Mouse (Mus musculus): ENCODE results near the gene Atp6v1e1. TPM values are rescaled to one million over a fixed set of nuclear protein-coding genes. Genes with fewer than 3 reads are reported as not detected.

The Atp6v1e1 gene
- 159 TPM for polyA plus RNA-seq (2017; shearing (Covaris generic))

DNA sequence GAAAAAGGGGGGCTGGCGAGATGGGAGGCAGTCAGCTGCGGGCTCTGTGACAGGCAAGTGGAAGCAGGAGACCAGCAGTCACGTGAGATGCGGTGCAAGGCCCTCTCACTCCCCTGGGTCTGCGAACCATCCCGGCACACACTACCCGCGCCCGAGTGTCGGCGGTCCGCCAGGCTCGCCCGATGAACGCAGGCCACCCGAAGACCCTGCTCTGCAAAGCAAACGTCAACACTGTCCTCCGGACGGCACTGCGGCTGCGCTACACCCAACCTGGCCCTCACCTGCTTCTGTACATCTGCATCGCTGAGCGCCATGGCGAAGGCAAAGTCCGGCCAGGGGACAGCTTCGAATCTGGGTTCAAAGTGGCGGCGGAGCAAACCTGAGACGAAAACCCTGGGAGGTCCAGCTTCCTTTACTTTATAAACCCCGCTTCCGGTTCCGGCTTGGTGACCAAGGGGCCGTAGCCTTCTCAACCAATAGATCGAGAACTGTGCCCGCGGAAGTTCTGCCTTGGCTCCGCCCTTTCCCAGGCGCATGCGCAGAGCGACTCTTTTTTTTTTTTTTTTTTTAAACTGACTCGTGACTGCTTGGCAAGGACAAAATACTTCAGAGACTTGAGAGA, at the start of gene Atp6v1e1:
Gene Atp6v1e1 (minus strand): TSS at position 487 of the 622 bp plus-strand sequence.

DNA sequence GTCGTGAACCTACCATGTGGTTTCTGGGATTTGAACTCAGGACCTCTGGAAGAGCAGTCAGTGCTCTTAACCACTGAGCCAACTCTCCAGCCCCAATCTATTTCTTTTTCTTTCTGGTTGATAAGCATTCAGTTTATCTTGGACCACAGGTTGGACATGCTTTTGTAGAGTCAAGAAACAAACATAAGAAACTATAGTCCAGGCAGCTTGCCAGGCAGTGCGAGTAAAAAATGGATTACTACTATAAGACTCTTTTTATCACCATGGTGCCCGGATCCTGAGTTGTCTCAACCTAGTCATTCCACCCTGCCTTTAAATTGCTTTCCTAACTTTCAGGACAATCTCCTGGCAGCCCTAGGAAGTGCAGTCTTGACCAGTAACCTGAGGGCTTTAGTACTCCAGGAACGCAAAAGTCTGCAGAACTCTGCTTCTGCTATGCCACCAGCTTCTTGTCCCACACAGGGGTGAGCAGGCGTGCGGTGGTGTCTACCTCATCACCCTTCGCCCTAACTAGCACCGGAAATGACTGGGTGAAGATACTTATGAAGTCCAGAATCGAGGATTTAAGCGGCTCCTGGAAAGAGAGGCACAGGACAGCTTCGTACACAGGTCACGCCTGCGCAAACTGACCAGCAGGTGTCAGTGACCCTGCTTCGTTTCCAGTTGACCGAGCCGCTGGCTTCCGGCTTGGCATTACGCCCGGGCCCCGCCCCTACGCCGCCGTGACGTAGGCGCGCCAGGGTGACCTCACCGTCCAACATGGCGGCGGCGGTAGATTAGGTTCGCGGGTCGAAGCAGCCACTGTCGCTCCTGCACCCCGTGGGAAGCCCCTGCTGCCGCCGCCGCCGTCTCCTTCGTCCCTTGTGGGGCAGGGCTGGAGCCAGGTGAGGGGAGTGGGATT, 13.1 kb upstream of the Atp6v1e1 start, which contains the start of gene Bcl2l13:
Gene Bcl2l13 (plus strand): TSS at position 739 of the 901 bp plus-strand sequence.

DNA sequence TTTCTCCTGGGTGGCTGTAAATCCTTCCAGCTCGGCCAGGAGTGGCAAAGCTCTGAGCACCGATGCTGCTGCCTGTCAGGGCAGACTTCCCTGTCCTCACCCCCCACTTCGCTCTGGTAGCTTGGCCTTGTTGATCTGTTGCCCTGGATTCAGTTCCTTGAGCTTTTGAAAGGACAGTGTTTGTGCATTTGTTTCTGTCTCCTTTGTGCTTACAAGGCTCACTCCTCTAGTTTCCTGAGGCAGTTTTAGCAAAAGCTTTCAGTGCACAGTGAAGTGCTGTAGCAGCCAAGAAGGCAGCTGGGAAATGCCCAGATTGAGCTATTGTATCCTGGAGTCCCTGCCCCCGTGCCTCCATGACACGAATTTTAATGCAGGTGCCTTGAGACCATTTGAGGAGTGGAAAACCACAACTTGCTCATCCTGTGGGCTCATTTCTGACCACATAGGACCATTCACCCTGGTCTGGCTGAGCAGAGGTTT, 49.4 kb downstream of the Atp6v1e1 start, which contains the start of gene Slc25a18:
Gene Slc25a18 (plus strand): TSS at position 430 of the 480 bp plus-strand sequence.

Other genes starting within 250 kb of the Atp6v1e1 start
- 0.24 TPM for gene Cecr2, start 156.4 kb downstream of the Atp6v1e1 start, polyA plus RNA-seq (2017; shearing (Covaris generic))
- gene Slc25a18, start 49.2 kb downstream of the Atp6v1e1 start, polyA plus RNA-seq (2017; shearing (Covaris generic)) = not detected
- 33.8 TPM for gene Bcl2l13, start 13.4 kb upstream of the Atp6v1e1 start, polyA plus RNA-seq (2017; shearing (Covaris generic))
- 62.4 TPM for gene Bid, start 94.1 kb upstream of the Atp6v1e1 start, polyA plus RNA-seq (2017; shearing (Covaris generic))

Data from CD4-positive, CD25-positive, alpha-beta regulatory T cell, adult 9 weeks (primary cell).